Mouse (Mus musculus) gastrocnemius, postnatal 14 days (tissue): ENCODE results near the gene Nlrx1. TPM values are rescaled to one million over a fixed set of nuclear protein-coding genes. Genes with fewer than 3 reads are reported as not detected.
A peak's percentile ranks its signal among the peaks of the same experiment; 100 is the strongest.
"Not testable (repeated sequence)": the region's sequence is repeated elsewhere in the genome, so short reads cannot be mapped to it uniquely, and the experiment has no call there.

Experiments
- DNase-seq: peaks from one replicate; pipeline ENCODE4 v3.0.0; 2021; ENCODE audit warnings: mixed read lengths
- intact Hi-C: fragments of 180-260 bp; cut with DNase I; formaldehyde crosslinking; loops from one replicate; pipeline ENCODE4 v1.15.1; 2025; ENCODE audit warnings: low total_unique reads
- long read RNA-seq, 2 experiments: library from polyadenylated mRNA; stranded (forward); transcript quantifications; one replicate each; pipeline ENCODE4 v2.0.0; 2021
- total RNA-seq, 2 experiments: library from RNA; stranded (reverse); gene quantifications; 2 replicates each; pipeline ENCODE4 v1.2.3; 2021

Nlrx1 gene
- 10 to 100 TPM; 26.0 to 26.2 TPM for total RNA-seq
- long read RNA-seq, experiment 1, partial matches to known transcripts: 8 of 33 reads
- long read RNA-seq, experiment 1, other reads (novel, unspliced or antisense): 24 of 33 reads
- long read RNA-seq, experiment 2, partial matches to known transcripts: 12 of 55 reads
- long read RNA-seq, experiment 2, other reads (novel, unspliced or antisense): 42 of 55 reads

DNA sequence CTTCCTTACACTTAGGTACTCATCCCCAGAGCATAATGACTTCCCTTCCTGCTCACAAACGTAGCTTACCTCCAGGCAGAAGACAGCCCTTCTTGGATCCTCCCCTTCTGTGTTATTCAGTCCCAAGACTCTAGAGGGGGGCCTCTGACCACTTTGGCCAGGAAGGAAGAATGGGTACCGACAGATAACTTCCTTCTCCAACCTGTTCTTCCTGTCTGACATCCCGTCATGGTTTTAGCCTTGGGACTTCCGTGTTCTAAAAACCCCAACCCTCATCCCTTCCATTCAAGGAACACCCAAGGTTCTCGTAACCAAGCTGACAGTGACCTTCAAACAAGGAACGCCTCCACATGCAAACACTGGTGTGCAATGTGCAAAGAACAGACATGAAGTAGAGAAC lies at the start of gene Nlrx1:
TSS of gene Nlrx1 (minus strand) at position 168 of the 400 bp plus-strand sequence.
- no peak for DNase-seq
- intact Hi-C loops: no loop called here

DNA sequence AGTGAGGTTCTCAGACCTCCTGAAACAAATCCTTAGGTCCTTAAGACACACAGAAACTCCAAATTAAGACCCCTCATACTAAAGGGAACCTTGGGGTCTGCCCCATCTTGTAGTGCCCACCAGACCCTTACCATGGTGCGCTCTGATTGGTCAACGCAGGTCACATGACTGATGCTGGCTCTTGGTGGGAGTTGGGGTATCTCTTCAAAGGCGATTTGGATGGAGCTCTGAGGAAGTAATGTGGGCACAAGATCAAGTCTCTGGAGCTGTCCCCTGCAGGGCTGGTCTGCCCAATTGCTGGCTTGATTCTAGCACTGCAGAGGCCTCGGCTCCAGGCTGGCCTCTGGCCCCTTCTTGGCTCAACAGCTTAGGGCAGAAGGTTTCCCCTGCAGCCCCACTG lies 49.1 kb upstream of the Nlrx1 start:
- intact Hi-C loops: no loop called here
- no peak for DNase-seq

DNA sequence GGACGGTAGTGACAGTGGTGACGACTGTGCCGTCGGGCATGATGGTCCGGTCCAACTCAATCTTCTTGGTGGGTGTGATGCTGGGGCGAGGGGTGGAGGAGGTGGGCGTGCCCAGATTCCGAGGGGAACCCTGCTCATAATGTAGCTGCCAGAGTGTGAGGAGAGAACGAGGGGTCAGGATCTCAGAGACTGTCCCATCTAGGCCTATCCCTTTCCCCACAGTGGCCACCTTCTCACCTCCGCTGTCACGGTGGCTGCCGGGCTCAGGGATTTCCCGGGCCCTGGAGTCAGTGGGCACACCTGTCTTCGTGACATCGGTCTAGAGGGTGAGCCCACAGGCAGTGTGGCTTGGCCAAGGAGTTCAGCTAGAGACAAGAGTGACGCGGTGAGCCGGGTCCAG lies 46.5 kb upstream of the Nlrx1 start:
- intact Hi-C loops: no loop called here
- no peak for DNase-seq

DNA sequence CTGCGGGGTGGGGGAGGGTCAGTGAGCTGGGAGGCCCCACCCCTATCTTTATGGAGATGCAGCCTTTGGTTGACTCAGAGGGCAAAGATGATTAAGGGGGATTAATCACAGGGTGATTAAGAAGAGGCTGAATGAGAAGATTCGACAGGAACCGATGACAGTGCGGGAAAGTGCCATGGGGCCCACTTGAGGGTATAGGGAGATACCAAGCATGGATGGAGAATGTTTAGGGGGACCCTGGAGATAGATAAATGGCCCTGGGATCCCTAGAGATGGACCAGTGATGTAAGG lies 45.8 kb upstream of the Nlrx1 start:
- no peak for DNase-seq
- intact Hi-C loops: no loop called here

DNA sequence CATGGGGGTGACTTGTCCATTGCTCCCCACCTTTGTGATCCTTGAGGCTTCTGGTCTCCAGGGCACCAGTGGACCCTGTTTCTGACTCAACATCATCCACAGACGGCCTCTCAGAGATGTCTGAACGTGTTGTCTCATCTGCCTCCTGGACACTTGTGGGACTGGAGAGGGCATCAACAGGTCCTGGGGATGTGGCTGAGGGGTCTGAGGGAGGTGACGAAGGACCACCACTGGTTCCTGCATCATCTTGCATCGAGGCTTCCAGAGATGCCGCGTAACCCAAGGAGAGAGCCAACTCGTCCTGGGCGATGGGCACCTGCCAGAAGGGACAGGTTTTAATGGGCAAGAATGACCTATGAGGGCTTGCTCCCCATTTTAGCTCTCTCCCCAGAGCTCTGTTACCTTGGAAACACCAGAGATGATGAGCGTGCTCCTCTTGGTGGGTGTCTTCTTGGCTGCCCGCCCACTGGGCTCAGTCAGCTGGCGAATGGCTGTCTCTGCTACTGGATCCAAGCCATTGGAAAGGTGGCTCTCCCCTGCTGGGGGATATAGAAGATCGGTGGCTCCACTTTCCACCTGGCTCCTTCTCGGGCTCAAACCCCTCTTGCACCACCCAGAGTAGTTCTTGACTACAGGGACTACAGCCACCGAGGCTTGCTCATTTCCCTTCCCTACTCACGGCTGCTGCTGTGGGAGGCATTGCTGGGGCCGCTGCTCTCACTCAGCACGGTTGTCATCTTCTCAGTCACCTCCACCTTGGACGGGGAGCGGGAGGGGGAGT lies 45.3 kb upstream of the Nlrx1 start:
- intact Hi-C loops: no loop called here
- DNase-seq: no peak

DNA sequence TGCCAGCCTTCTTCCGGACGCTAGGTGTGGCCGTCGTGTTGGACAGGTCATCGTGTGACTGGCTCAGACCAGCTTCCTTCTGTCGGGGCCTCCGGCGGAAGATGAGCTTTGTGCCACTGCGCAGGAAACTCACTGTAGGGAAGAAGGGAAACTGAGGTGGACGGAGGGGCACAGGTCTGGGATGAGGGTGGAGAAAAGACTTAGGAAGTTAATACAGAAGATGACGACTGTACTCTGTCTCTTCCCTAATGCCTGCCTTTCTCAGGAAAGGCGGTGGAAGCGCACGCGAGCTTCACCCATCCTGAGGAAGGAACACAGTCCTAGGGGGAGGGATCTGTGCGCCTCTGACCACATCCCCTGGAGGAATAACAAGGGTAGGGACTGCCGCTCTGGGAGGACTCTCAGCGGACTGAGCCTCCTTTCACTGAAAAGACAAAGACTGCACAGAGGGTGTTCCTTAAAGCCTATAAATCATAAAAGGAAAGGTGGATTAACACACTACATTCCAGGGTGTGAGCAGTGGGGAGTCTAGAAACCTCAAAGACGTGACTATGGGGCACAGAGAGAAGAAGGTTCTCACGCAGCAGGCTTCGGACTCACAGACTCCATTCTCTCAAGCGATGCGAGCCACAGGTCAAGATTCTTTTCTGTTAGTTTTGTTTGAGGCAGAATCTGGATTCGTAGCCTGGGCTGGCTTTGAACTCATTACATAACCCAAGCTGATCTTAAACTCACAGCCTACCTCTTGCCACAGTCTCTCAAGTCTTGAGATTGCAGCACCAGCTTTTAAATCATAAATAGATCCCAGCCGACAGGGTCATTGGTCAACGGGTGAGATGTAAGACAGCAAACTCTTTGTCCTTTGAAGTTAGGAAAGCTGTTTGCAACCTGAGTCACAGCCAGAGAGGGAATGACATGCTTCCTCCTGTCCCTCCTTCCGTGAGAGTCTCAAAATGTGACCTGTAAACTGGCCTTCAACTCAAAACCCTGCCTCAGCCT lies 43.0 kb upstream of the Nlrx1 start:
- DNase-seq: no peak
- intact Hi-C loops: no loop called here

DNA sequence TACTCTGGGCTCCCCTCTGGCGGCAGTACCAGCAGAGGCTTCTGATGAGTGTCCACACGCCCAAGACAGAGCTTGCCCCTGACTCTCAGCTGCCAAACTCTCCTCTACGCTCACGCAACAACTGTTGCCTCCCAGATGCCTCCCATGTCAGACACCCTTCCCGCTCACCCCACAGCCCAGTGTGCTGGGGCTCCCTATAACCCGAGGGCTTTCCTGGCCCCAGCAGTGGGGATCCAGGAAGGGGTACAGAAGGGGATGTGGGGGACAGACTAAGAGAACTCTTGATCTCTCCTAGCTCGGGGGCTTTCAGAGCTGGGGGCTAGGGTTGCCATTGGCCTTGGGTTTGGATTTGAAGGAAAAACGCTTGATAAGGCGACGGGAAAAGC lies 42.3 kb upstream of the Nlrx1 start:
- intact Hi-C loops: no loop called here
- DNase-seq: no peak

DNA sequence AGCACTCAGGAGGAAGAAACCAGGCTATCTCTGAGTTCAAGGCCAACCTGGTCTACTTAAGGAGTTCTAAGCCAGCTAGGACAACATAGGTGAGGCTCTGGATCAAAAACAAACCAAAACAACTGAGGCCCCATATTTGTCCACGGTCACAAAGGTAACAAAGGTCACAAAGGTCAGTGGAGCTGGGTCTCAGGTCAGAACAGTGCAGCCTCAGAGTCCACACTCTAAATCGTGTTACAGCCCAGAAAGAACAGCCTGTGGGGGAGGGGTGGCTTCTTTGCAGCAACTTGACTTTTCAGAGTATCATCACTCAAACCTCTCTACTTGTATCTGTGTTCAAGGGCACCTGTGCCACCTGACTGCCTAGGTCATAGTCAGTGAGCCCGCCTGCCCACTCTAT lies 41.4 kb upstream of the Nlrx1 start:
- intact Hi-C loops: no loop called here
- no peak for DNase-seq

DNA sequence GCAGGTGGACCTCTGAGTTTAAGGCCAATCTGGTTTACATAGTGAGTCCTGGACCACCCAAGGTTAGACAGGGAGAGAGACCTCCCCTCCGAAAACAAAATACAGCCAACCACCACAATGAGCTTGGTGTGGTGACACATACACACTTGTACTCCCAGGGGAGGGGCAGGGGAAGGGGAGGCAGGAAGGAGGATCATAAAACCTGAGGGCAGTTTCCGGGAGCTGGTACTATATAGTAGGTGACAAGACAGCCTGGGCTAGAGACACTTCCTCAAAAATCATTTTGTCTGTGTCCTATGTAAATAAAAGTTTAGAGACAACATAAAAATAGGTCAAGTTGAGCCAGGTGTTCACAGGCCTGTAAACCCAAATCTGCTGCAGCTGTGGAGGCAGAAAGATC lies 38.8 kb upstream of the Nlrx1 start:
- DNase-seq: no peak
- intact Hi-C loops: no loop called here

DNA sequence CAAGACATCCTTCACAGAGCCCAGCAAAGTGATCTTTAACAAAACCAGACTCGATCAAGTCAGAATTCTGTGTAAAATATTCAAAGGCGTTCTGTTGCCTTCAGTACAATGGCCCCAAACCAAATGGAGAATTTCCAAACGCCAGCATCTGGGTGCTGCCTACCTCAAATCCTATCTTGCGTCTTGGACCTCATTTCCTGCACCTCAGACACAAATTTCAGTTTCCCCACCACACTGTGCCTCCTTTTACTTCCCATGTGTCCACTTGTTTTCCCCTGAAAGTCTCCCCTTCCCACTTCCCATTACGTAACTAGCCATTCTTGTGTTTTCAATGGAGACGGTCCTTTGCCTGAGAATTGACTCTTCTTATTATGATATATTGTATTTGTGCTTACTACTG lies 38.1 kb upstream of the Nlrx1 start:
- intact Hi-C loops: no loop called here
- no peak for DNase-seq

DNA sequence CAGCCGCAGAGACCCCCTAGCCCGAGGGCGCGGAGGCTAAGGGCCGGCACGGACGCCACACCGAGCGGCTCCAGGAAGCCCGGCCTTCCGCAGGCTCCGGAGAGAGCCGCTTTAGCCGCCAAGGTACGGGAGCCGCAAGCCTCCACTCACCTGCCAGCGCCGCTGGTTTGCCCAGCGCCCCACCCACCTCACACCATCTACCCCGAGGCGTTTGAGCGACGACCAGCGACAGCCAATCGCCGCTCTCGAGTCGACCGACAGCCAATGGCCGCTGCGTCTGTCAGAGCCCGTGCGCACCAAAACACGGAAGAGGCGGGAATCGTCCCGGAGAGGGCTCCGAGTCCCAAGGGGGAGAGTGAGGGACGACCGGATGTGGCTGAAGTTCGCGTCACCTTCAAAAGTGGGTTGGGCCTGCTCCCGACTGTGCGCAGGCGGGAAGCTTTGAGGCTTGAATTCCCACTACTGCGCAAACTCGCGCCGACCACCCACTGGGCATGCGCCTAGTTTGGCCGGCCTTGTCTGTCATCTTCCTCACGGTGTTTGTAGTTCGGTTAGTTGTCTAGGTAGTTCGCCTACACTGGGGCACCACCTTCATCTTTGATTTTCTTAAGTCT lies 37.2 kb upstream of the Nlrx1 start, which contains the start of gene Hinfp:
TSS of gene Hinfp (minus strand) at position 206 of the 614 bp plus-strand sequence.
- peak; percentile 99 for DNase-seq
- intact Hi-C loops: no loop called here

DNA sequence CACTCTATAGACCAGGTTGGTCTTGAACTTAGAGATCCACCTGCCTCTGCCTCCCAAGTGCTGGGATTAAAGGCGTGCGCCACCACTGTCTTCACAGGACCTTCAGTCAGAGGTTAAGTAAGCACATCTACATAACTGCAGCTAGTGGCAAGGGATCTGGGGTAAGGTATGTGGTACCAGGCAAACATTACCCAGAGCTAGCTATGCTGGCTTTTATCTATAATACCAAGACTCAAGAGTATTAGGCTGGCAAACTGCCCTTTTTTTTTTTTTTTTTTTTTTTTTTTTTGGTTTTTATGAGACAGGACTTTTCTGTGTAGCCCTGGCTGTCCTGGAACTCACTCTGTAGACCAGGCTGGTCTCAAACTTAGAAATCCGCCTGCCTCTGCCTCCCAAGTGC lies 31.6 kb upstream of the Nlrx1 start:
- intact Hi-C loops, DNase-seq: not testable (repeated sequence)

DNA sequence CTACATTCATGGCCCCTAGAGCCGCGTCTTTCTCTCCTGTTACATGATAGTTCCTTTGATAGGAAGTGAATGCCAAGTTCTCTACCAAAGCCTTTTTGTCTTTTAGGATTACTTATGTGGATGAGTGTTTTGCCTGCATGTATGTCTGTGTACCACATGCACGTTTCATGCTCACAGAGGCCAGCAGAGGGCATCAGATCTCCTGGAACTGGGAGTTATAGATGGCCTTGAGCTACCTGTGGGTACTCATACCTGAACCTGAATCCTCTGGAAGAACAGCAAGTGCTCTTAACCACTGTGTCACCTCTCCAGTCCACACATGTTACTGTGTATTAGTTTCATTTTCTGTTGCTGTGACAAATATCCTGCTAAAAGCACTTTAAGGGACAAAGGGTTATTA lies 24.1 kb upstream of the Nlrx1 start:
- DNase-seq: no peak
- intact Hi-C loops: loop anchor here (5.0 kb wide), 1 partner anchor 65 kb away; no protein-coding TSS in a partner anchor

DNA sequence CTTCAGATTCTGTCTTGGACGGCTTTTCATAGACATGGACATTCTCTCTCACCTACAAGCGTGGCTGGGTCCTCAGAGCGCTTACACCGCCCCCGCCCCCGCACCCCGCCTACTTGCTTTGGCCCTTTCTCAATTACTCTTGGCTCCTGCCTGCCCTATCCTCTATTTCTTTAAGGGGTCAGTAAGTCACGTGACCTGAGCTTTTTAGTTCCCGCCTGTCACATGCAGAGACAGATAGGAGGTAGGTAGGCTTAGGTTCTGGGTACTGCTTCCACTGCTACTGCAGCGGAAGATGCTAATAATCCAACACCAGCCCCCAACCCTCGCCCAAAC lies 20.5 kb upstream of the Nlrx1 start:
- DNase-seq: no peak
- intact Hi-C loops: no loop called here

DNA sequence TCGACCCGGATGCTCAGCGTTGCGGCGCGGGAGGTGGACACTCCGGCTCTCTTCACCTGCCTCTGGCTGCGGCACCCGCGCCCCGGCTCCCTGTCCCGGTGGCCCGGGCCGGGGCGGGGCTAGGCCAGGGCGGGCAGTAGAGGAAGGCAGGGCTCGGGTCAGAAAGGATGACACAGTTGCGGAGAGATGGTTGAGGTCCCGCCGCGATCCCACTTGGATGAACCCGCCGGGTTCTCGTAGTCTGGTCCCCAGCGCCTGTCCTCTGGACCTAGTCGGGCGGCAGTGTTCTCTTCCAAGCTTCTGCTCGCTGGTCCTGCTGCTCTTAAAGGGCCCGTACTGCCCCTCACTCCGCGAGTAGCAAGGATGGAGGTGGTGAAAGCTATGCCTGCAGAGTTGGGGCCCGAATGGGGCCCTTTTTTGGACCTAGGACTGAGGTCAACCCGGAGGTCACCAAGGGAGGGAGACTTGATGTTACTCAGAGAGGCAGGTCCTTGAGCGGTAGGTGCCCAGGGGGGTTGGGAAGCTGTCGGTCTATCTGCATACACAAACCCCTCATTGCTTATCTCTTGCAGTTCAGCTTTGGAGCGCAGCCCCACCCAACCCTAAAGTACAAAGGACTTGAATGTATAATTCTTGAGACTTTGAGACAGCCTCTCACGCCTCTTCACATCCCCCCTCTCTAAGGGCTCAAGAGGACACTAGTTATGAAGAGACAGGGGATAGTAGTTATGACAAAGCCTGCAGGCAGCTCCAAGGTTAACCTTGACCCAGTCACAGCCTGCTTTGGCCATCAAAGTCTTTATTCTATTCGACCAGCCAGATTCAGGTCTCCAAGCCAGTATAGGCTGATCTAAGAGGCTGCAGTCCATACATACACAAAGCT lies 19.9 kb upstream of the Nlrx1 start, which contains the start of gene Abcg4:
TSS of gene Abcg4 (minus strand) at position 540 of the 883 bp plus-strand sequence.
- DNase-seq: no peak
- intact Hi-C loops: no loop called here

DNA sequence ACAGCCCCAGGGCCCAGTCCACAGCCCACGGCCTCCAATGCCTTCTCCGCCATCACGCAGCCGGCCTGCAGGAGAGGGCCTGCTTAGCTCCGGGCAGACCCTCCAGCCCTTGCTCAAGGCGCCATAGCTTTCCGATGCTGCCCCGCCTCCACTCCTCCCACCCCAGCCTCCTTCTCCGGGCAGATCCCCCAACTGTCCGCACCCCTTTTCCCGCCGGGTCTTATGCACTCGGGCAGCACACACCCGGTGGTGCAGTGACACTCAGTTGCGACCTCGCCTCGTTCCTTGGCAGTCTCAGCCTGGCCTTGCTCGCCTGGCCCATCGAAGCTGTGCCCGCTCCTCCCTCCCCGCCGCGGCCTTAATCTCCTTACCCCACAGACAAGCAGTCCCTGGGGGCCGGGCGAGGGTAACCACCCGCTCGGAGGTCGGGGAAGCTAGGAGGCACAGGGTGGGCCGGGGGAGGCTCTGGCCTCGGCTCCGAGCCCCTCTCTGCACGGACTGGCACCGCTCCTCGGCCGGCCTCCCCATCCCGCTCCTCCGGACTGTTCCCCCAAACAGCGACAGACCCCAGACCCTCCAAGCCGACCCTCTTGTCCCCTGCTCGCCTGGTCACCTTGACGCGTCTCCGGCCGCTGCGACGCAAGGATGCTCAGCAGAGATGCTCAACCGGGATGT lies 19.1 kb upstream of the Nlrx1 start:
- no peak for DNase-seq
- intact Hi-C loops: no loop called here

DNA sequence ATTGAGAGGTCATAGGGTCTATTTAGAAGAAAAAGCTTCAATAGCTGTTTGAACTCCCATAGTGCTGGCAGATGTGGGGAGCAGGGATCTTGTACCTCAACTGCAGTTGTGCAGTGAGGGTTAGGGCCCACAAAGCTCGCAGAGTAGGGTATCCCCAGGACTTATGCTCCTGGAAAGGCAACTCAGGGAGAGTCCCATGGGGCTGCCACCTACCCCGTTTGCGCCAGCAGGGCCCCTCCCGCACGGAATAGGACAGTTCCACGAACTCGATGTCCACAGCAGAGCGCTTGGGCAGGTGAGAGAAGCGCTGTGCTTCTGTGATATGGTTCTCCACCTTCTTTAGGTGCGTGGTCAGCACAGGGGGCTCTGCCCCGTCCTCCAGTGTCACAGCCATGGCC lies 18.6 kb upstream of the Nlrx1 start:
- intact Hi-C loops: no loop called here
- DNase-seq: no peak

DNA sequence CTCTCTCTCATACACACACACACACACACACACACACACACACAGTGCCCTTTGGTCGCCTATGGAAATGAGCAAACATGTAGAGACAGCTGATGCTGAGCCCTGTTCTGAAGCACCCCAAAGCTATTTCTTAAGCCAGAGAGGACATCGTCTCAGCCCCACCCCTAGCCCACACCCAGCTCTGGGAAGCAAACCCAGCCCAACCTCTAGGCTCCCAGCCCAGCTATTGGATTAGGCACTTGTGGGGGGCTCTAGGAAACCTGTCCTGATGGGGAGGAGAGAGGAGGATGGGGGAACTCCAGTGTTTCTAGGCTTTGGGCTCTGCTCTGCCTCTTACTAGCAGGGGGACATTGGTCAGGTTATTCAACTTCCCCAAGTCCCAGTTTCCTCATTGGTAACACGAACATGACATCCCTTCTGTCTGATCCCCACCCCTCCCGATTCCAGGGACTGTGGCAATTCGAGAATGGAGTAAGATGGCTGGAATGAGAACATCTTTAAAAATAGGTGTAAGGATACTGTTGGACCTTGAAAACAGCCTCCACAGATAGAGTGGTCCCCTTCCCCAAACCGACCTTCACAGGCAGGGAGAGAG lies 18.0 kb upstream of the Nlrx1 start:
- intact Hi-C loops: no loop called here
- DNase-seq: peak; percentile 32
